In the genomic region with DNA sequence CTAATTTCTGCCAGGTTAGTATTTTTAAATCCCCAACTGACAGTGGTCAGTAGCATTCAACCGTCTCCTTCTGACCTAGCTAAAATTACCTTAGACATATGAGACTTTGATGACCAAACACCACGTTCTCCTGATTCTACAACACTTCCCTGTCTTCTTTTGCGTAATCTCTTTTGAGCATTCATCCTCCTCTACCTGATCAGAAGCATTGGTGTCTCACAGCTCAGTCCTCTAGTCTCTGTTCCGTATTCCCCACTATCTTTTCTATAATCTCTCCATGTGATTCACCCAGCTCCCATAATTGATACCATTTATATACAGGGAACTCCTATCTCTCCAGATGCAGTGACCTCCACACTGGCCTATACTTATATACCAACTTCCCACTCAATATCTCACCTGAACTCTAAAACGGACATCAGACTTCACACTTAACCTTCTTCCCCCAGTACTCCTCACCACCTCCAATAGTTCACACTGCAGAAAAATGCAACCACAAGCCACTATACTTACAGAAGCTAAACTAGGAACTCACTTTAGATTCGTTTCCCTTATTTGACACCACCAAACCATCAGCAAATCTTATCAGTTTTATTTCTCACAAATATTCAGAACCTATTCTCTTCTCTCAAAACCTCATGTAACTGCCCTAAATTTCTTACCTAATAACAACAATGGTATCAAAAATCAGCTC, we compare ENCODE assay signal across 31 mouse cellular contexts. TPM values are rescaled to one million over a fixed set of nuclear protein-coding genes. Genes with fewer than 3 reads are reported as not detected.
DNase-seq lines count a peak whose midpoint lies in the region; ATAC-seq and TF ChIP-seq lines count a peak whose summit lies in the region.
"Had no signal": no experiment of that assay in that cellular context is flagged by ENCODE, and none has a peak within 500 bp of the region (broad histone marks: within the 10 kb centered on the region; RNA-seq: fewer than 3 reads in every experiment).

No protein-coding gene starts in this region.

- peak overlapping the region; percentile 16; the same call in 1 of the 2 replicates for H3K27ac ChIP-seq in gastrocnemius, adult 2 months
- H3K27ac ChIP-seq: embryonic facial prominence, embryonic 10.5 days; embryonic facial prominence, embryonic 13.5 days; forebrain, embryonic 12.5 days; forebrain, embryonic 15.5 days; heart, embryonic 15.5 days; hindbrain, embryonic 14.5 days; hindbrain, postnatal 0 days had no signal

- DNase-seq in gastrocnemius, adult 2 months = no peak
- no peak for DNase-seq in gastrocnemius, postnatal 10 days
- peak; percentile 43 for DNase-seq in splenic B cell, adult 2 months (ENCODE audit: low read depth, low spot score)
- DNase-seq in kidney, adult 9 months = no peak
- no peak for DNase-seq in ovary, postnatal 36 days (ENCODE audit: low spot score)
- no peak for DNase-seq in lung, postnatal 25 days (ENCODE audit: low spot score)
- DNase-seq: adrenal gland, adult 2 months; adrenal gland, postnatal 14 days; B cell, adult 2 months; cerebellum, adult 11 months; cerebellum, adult 2 months; cerebellum, adult 9-11 months; cerebellum, postnatal 25 days; embryo, embryonic 11 days; gastrocnemius, postnatal 14 days; heart, adult 18-20 months; heart, postnatal 10 days; heart, postnatal 36 days had no signal

- no peak for TF ChIP-seq CTCF in gastrocnemius, adult 2 months (IDR thresholded peaks at IDR 0.05)

- intact Hi-C loops in gastrocnemius, adult 2 months (cut with DNase I) = no loop called here

- H3K27me3 ChIP-seq in splenic B cell, adult 2 months (ENCODE audit: control insufficient read depth, insufficient read depth, low read length, poor library complexity, severe bottlenecking) = no peaks in the 10 kb centered on the region
- H3K27me3 ChIP-seq: CH12.LX; embryonic facial prominence, embryonic 13.5 days; forebrain, embryonic 12.5 days; forebrain, embryonic 15.5 days; heart, embryonic 12.5 days; heart, embryonic 15.5 days had no signal

- ATAC-seq in granulocyte monocyte progenitor cell, adult 5-6 weeks (replicated peaks; ENCODE audit: poor library complexity, severe bottlenecking) = peak; percentile 80
- peak; percentile 77 for ATAC-seq in megakaryocyte progenitor cell, adult 5-6 weeks (replicated peaks; ENCODE audit: poor library complexity)
- ATAC-seq: forebrain, embryonic 15.5 days; hindbrain, postnatal 0 days had no signal

- no peaks in the 10 kb centered on the region for H3K36me3 ChIP-seq in splenic B cell, adult 2 months (ENCODE audit: control insufficient read depth, insufficient read depth, low read length, poor library complexity, severe bottlenecking)
- H3K36me3 ChIP-seq: G1E had no signal

- H3K4me3 ChIP-seq in gastrocnemius, adult 2 months = no peak overlapping the region
- H3K4me3 ChIP-seq: embryonic facial prominence, embryonic 10.5 days; embryonic facial prominence, embryonic 13.5 days; erythroblast, embryonic 14.5 days; forebrain, embryonic 12.5 days; forebrain, embryonic 15.5 days; heart, embryonic 12.5 days; heart, embryonic 15.5 days had no signal

RNA-seq across cellular contexts. Expression of a gene that starts 5.7 kb away (rescaled TPM):
- 10 to 100 TPM; 45.6 to 62.4 TPM for total RNA-seq in gastrocnemius, adult 2 months (2021)
- 10 to 100 TPM; 31.6 to 32.5 TPM for total RNA-seq in gastrocnemius, postnatal 10 days (2021)
- 34.6 and 35.7 TPM in 2 replicates for total RNA-seq in granulocyte monocyte progenitor cell, adult 5-6 weeks (2014; fragmentation: Nextera tagmentation)
- 39.8 and 44.6 TPM in 2 replicates for total RNA-seq in granulocyte monocyte progenitor cell, adult 5-6 weeks (2017)
- total RNA-seq in megakaryocyte progenitor cell, adult 5-6 weeks (2015) = 34.0 and 37.0 TPM in 2 replicates
- total RNA-seq in megakaryocyte progenitor cell, adult 5-6 weeks (2017) = 34.9 and 44.2 TPM in 2 replicates

RNA-seq across cellular contexts. Expression of a gene that starts 36.6 kb away (rescaled TPM):
- 10 to 100 TPM in 1 of 2 experiments, 1 to 10 TPM in 1; 7.6 to 25.9 TPM for total RNA-seq in gastrocnemius, adult 2 months (2021)
- 1 to 10 TPM in 1 of 2 experiments, under 1 TPM in 1; 0.94 to 1.5 TPM for total RNA-seq in gastrocnemius, postnatal 10 days (2021)
- total RNA-seq in granulocyte monocyte progenitor cell, adult 5-6 weeks (2014; fragmentation: Nextera tagmentation) = not detected in 2 replicates
- 0.98 TPM in 1 of 2 replicates, not detected in the other for total RNA-seq in granulocyte monocyte progenitor cell, adult 5-6 weeks (2017)
- total RNA-seq in megakaryocyte progenitor cell, adult 5-6 weeks (2015) = 0.64 TPM in 1 of 2 replicates, not detected in the other
- total RNA-seq in megakaryocyte progenitor cell, adult 5-6 weeks (2017) = 0.07 and 0.21 TPM in 2 replicates
- total RNA-seq: CH12.LX, G1E had no signal
